Mouse (Mus musculus): ENCODE data around the gene Top2a.

GRCm38 (mm10) chr11:99025878-99026277, 1.9 kb upstream of the Top2a start:
- TF ChIP-seq TAL1 (IDR thresholded peaks at IDR 0.05; ENCODE audit: low read length) (no peak), GATA1 (IDR thresholded peaks at IDR 0.05; ENCODE audit: low read length) (no peak)
